Mouse (Mus musculus): ENCODE data around the gene Olfr1289. TPM values are rescaled to one million over a fixed set of nuclear protein-coding genes. Genes with fewer than 3 reads are reported as not detected.

Olfr1289 gene
- total RNA-seq (2021), result not detected
- long read RNA-seq, experiment 1, result 0 reads
- long read RNA-seq, experiment 2, result 0 reads

DNA sequence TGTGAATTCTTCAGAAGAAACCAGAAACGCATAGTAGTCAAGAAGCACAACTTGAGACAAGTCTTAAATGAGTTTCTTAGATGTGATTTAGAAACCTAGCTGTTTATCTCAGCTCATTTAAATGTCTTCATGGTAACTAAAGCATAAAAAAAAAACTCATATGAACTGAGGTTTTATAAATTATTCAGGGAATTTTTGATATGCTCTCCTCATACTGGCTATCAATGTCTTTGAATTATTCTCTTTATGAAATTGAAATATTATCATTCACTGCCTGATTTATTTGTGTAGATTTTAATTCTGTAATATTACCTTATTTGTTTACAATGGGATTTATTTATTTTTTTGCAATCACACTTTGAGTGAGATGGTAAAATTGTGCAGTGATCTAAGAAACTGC lies at the start of gene Olfr1289:
TSS of gene Olfr1289 (plus strand) at position 301 of the 400 bp plus-strand sequence.
- no peak for DNase-seq

DNA sequence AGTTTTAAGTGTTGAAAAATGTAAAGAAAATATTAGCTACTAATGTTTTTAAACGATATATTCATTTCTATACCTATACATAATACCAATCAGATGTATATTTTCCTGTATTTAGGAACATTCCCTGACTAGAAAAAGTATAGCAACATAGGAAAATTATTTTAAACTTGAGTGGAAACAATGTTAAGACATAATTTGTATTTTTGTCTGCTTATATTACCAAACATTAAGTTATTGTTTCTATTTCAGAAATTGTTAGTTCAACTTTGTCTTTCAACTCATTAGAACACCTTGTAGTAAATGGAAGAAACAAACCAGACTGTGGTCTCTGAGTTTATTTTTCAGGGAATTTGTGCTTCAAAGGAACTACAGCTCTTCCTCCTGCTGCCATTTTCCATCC lies 31.8 kb upstream of the Olfr1289 start, which contains the start of gene Olfr1287:
TSS of gene Olfr1287 (plus strand) at position 301 of the 400 bp plus-strand sequence.
- no peak for DNase-seq

GRCm38 (mm10) chr2:111473801-111474200 lies 6.8 kb upstream of the Olfr1289 start, which contains the start of gene Olfr1288:
Gene Olfr1288, plus strand, starts transcription at chr2:111474101.
- no peak for DNase-seq

GRCm38 (mm10) chr2:111493729-111494128 lies 13.1 kb downstream of the Olfr1289 start, which contains the start of gene Olfr1290:
Gene Olfr1290, minus strand, starts transcription at chr2:111493829.
- no peak for DNase-seq

- no peak for DNase-seq
These were observed 16.3 kb downstream of the Olfr1289 start, which contains the start of gene Olfr1291-ps1 for GRCm38 (mm10) chr2:111496880-111497279. Gene Olfr1291-ps1, plus strand, starts transcription at chr2:111497180.

GRCm38 (mm10) chr2:111517451-111517850 lies 36.8 kb downstream of the Olfr1289 start:
- DNase-seq, result no peak

GRCm38 (mm10) chr2:111524903-111525302 lies 44.3 kb downstream of the Olfr1289 start, which contains the start of gene Olfr1293-ps:
Gene Olfr1293-ps, plus strand, starts transcription at chr2:111525203.
- no peak for DNase-seq

Other genes starting within 250 kb of the Olfr1289 start
- not detected for gene Olfr1275, start 245.5 kb upstream of the Olfr1289 start, total RNA-seq (2021)
- gene Olfr1276, start 226.3 kb upstream of the Olfr1289 start, total RNA-seq (2021), result not detected
- gene Olfr1277, start 206.7 kb upstream of the Olfr1289 start, total RNA-seq (2021), result not detected
- gene Olfr1278, start 190.7 kb upstream of the Olfr1289 start, total RNA-seq (2021), result not detected
- not detected for gene Olfr1279, start 180.2 kb upstream of the Olfr1289 start, total RNA-seq (2021)
- gene Olfr1280, start 166.8 kb upstream of the Olfr1289 start, total RNA-seq (2021), result not detected
- gene Olfr1281, start 154.3 kb upstream of the Olfr1289 start, total RNA-seq (2021), result not detected
- not detected for gene Olfr1282, start 144.7 kb upstream of the Olfr1289 start, total RNA-seq (2021)
- gene Olfr1283, start 114.0 kb upstream of the Olfr1289 start, total RNA-seq (2021), result not detected
- gene Olfr1284, start 105.3 kb upstream of the Olfr1289 start, total RNA-seq (2021), result not detected
- gene Olfr1286, start 57.7 kb upstream of the Olfr1289 start, total RNA-seq (2021), result not detected
- not detected for gene Olfr1287, start 31.7 kb upstream of the Olfr1289 start, total RNA-seq (2021)
- gene Olfr1288, start 6.7 kb upstream of the Olfr1289 start, total RNA-seq (2021), result not detected
- gene Olfr1290, start 13.0 kb downstream of the Olfr1289 start, total RNA-seq (2021), result not detected
- gene Olfr1291-ps1, start 16.4 kb downstream of the Olfr1289 start, total RNA-seq (2021), result not detected
- gene Olfr1293-ps, start 44.4 kb downstream of the Olfr1289 start, total RNA-seq (2021), result not detected
- gene Olfr1294, start 59.5 kb downstream of the Olfr1289 start, total RNA-seq (2021), result not detected
- not detected for gene Olfr1295, start 88.9 kb downstream of the Olfr1289 start, total RNA-seq (2021)
- gene Olfr1297, start 145.7 kb downstream of the Olfr1289 start, total RNA-seq (2021), result not detected
- gene Olfr1298, start 168.4 kb downstream of the Olfr1289 start, total RNA-seq (2021), result not detected
- gene Olfr1299, start 180.6 kb downstream of the Olfr1289 start, total RNA-seq (2021), result not detected

All from adrenal gland, postnatal 10 days (tissue).